Mouse (Mus musculus): ENCODE measurements around the gene Cd52.

Gene Cd52

DNA sequence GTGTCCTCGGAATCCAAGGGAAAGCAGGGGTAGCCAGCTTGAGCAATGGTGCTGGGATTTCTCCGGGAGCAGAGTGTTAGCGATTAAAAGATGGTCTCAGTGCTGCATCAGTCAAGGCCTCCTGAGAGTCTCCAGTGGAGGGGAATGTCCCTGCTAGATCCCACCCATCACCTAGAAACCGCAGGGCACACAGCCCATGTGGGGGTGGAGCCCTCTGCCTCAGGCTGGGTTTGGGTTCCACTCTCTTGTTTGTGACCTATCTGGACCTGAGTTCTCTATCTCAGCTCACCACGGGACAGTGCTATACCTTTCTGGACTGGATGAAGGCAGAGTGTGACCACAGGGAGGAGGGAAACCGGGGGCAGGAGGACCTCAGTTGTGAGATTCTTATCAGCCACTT, 36.0 kb downstream of the Cd52 start:
- no peak for DNase-seq (ENCODE audit: extremely low spot score, low read depth, low spot score)

DNA sequence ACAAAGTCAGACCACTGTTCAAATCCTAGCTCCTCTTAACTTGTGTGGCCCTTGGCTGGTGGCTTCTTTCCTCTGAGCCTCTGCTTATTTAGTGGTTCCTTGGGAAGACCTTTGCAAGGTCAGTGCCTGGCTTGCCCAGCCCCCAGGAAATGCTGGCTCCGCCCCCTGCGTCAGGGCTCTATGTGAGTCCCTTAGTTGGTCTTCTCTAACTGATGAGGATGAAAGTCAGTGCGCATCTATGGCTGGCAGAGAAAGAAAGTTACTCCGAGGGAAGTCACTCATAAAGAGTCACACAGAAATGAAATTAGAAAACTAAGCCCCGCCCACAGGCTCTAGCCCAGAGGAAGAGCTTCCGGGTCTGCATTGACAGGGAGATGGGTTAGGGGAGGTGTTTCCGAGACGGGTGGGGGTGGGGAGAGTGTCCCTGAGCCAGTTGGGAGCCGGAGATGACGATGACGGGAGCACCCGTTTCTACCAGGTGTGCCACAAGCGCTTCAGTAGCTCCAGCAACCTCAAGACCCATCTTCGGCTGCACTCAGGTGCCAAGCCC, 36.6 kb downstream of the Cd52 start:
- DNase-seq (ENCODE audit: extremely low spot score, low read depth, low spot score): no peak

DNA sequence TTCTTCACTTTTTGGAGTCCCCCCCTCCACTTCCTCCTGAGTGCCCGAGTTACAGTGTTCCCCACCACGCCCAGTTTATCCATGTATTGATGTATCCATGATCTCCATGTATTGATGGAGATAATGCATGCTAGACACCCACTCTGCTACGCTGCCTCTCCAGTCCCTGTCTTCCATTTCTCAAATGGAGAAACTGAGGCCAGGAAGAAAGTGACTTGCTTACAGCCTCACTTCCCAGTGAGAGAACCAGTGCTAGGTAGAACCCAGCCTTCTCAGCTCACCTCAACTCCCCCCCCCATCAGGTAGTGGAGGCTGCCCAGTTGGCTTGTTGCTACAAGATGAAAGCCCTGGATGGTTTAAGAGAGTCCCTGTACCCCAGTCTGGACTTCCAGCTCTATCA, 41.3 kb downstream of the Cd52 start, which contains the start of gene Zfp683:
TSS of gene Zfp683 (plus strand) at position 301 of the 400 bp plus-strand sequence.
- no peak for DNase-seq (ENCODE audit: extremely low spot score, low read depth, low spot score)

DNA sequence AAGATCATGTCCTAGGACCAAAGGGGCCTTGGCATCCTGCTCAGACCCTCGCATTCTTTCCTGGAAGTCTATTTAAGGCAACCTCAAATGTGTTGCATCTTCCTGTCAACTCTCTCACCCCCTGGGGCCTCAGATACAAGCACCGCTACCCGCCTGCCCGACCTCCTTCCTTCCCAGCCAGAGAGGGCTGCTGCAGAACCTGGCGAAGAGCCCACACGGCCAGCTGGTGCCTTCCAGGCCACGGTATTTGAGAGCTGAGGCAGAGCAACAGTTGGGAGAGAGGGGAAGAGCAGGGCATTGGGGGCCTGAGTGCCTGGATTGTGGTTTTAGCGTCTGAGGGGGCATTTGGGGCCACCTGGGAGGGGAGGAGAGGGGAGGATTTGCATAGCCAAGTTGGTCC, 42.3 kb downstream of the Cd52 start:
- DNase-seq (ENCODE audit: extremely low spot score, low read depth, low spot score): no peak

DNA sequence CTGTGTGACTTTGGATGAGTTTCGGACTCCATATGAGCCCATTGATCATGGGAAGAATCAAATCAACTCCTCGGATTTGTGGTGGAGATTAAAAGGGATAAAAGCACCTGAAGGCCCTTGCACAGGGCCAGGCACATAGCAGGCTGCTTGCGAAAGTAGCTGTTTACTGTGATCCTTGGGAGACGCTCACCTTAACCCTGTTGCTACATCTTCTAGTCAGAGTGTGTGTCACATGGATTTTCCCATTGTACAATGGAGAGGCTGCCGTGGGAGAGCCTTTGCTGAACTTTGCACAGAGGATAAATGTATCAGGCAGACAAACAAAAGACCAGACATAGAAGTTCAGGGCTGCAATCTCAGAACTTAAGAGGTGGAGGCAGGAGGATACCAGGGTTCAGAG, 43.0 kb downstream of the Cd52 start:
- no peak for DNase-seq (ENCODE audit: extremely low spot score, low read depth, low spot score)

DNA sequence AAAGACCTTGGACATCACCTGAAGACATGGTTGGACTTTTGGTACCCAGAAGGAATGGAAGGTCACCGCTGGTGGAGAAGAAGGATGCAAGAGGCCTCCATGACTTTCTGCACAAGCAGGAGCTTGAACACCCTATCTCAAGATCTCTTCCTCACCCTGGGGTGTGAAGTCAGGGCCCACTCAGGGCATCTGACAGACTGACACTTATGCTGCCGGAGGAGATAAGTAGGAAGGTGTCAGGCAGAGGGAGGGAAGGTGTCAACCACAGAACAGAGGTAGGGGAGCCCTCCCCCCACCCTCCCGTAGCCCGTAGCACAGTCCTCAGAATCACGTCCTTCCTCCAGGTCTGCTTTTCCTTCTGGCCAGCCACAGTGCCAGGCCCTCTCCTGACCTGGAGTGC, 47.2 kb downstream of the Cd52 start:
- DNase-seq (ENCODE audit: extremely low spot score, low read depth, low spot score): no peak

DNA sequence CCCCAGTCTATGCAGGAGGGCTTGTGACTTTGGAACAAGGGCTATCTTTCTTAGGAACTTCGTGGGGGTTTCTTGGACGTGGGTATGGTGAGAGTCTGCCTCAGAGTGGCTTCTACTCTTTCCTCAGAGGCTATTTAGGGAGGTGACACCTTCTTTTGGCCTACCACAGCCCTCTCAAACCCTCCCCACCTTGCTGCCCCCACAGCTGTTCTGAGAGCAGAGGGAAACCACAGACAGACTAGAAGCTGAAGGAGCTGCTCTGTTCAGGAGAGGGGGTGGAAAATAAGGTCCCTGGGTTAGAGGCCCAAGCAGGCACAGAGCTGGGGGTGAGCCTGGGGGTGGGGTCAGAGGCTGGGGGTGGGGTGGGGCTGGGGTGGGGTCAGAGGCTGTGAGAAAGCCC, 51.8 kb downstream of the Cd52 start:
- no peak for DNase-seq (ENCODE audit: extremely low spot score, low read depth, low spot score)

DNA sequence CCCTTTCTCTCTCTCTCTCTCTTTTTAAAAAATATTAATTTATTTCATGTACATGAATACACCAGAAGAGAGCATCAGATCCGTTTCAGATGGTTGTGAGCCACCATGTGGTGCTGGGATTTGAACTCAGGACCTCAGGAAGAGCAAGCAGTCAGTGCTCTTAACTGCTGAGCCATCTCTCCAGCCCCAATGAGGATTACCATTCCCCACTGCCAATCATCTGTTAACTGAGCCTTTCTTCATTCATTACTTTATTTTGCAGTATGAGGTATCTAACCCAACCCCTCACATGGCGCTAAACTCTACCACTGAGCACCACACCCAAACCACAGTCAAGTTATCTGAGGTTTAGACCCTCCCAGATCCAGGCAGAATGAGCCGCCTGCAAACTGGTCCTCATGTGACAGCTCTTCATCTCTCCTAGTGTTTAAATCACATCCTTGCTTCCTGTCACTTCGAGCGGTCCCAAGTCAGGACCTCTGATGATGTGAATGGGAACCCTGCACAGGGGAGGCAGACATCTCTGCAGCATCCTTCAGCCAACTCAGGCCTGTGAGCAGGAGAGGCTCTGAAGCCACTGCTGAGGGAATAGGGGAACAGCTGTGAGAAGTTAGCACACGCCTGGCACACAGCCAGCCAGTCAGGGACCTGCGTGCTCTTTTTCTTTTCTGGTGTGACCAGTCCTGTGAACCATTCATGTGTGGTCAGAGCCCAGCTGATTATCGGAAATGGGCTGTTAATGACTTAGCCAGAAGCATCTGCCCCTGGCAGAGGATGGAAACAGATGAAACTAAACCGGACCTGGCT, 53.4 kb downstream of the Cd52 start:
- DNase-seq (ENCODE audit: extremely low spot score, low read depth, low spot score): no peak

DNA sequence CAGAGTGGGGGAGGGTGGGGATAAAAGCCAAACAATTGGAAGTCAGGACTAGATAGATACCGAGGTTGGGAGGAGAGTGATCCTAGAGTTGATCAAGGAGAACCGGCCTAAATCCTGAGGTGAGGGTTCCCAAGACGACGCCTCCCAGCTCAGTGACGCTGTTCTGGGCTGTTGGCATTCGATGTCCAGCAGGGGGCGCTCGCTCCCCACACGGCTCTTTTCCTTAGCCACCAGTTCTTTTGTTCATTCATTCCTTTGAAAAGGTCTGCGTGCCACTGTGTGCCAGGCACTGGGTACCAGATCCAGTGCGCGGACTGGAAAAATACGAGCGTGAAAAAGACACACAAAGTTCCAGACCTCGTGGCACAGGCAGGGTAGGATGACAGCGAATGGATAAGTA, 58.9 kb downstream of the Cd52 start:
- DNase-seq (ENCODE audit: extremely low spot score, low read depth, low spot score): no peak
